Mouse (Mus musculus): Measurements from ENCODE around the gene Bckdha.

- TF ChIP-seq CTCF (IDR thresholded peaks at IDR 0.05; ENCODE audit: insufficient read depth, low read depth, low read length): no peak
- no peak for TF ChIP-seq POLR2A (IDR thresholded peaks at IDR 0.05; ENCODE audit: insufficient read depth, low read depth, low read length)
Observed at GRCm38 (mm10) chr7:25614831-25615705, 43.7 kb downstream of the Bckdha start.

Measured in olfactory bulb, adult 2 months (tissue).